In the genomic region with DNA sequence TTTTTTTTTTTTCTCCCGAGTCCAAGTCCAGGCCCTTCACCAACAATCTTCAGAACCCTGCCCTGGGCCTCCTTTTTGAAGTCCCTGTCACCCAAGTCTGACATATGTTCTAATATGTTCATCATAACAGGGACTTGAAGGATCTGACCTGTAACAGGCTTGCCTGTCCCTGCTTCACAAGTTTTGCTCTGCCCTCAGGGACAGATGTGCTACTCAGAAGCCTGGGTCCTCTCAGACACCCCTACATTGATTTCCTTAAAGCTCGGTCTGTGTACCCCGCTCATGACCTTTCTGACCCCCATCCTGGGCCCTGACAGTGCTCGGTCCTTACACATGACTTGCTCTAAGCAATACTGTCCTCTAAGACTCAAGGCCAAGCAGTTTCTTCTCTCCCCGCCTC, we compare ENCODE assay signal across 29 mouse cellular contexts. TPM values are rescaled to one million over a fixed set of nuclear protein-coding genes. Genes with fewer than 3 reads are reported as not detected.
DNase-seq lines count a peak whose midpoint lies in the region; ATAC-seq and TF ChIP-seq lines count a peak whose summit lies in the region.
"Had no signal": no experiment of that assay in that cellular context is flagged by ENCODE, and none has a peak within 500 bp of the region (broad histone marks: within the 10 kb centered on the region; RNA-seq: fewer than 3 reads in every experiment).

No protein-coding gene starts in this region.

- no peak overlapping the region for H3K9ac ChIP-seq in heart, embryonic 14.5 days (ENCODE audit: low read length)
- H3K9ac ChIP-seq in heart, adult 2 months (ENCODE audit: low read depth, low read length) = no peak overlapping the region
- no peak overlapping the region for H3K9ac ChIP-seq in liver, embryonic 12.5 days
- no peak overlapping the region for H3K9ac ChIP-seq in liver, postnatal 0 days (replicated peaks)
- H3K9ac ChIP-seq: liver, embryonic 14.5 days; lung, embryonic 15.5 days; midbrain, embryonic 12.5 days; neural tube, embryonic 12.5 days had no signal

- no peak for TF ChIP-seq EP300 in heart, adult 2 months (IDR thresholded peaks at IDR 0.05; ENCODE audit: insufficient read depth, low read depth, low read length)
- TF ChIP-seq EP300 in liver, postnatal 0 days (IDR thresholded peaks at IDR 0.05; ENCODE audit: low read depth) = no peak

- peak overlapping the region; percentile 77 for H3K27ac ChIP-seq in gastrocnemius, adult 2 months
- no peak overlapping the region for H3K27ac ChIP-seq in heart, embryonic 14.5 days (replicated peaks in 1 of 2; ENCODE audit: control insufficient read depth in 1 of 2, insufficient read depth in 1 of 2, low read depth in 2 of 2, low read length in 2 of 2)
- no peak overlapping the region for H3K27ac ChIP-seq in heart, adult 2 months
- H3K27ac ChIP-seq in liver, embryonic 12.5 days = no peak overlapping the region
- no peak overlapping the region for H3K27ac ChIP-seq in liver, postnatal 0 days (ENCODE audit: low read depth)
- H3K27ac ChIP-seq: heart, embryonic 15.5 days; hindbrain, embryonic 13.5 days; limb, embryonic 12.5 days; liver, embryonic 14.5 days; lung, embryonic 15.5 days; midbrain, embryonic 12.5 days; neural tube, embryonic 12.5 days had no signal

- ATAC-seq in heart, embryonic 14.5 days (ENCODE audit: insufficient number of reproducible peaks, insufficient read depth, low FRiP score, low read depth) = no peak
- no peak for ATAC-seq in liver, embryonic 12.5 days
- no peak for ATAC-seq in liver, postnatal 0 days
- ATAC-seq: forebrain, embryonic 14.5 days had no signal

- peaks cover 30% of the 10 kb centered on the region for H3K36me3 ChIP-seq in heart, embryonic 14.5 days (ENCODE audit: control insufficient read depth, insufficient read depth, low read length)
- H3K36me3 ChIP-seq in heart, adult 2 months (ENCODE audit: control insufficient read depth, insufficient read depth, low read length) = peaks cover 2% of the 10 kb centered on the region; the same call in 1 of the 2 replicates
- H3K36me3 ChIP-seq in liver, embryonic 12.5 days = peaks cover 36% of the 10 kb centered on the region
- H3K36me3 ChIP-seq in liver, postnatal 0 days (replicated peaks; ENCODE audit: insufficient read depth, low read length) = peaks cover 30% of the 10 kb centered on the region

- H3K9me3 ChIP-seq in heart, embryonic 14.5 days (ENCODE audit: control insufficient read depth, low read length) = no peaks in the 10 kb centered on the region
- H3K9me3 ChIP-seq in liver, embryonic 12.5 days (replicated peaks) = no peaks in the 10 kb centered on the region
- H3K9me3 ChIP-seq in liver, postnatal 0 days (ENCODE audit: low read length) = no peaks in the 10 kb centered on the region
- H3K9me3 ChIP-seq: heart, embryonic 15.5 days; hindbrain, embryonic 13.5 days; limb, embryonic 12.5 days; lung, embryonic 15.5 days; megakaryocyte, embryonic 14.5 days; midbrain, embryonic 12.5 days; neural tube, embryonic 12.5 days had no signal

- 83% methylated on average over 5 of the region's 5 CpGs for WGBS in heart, embryonic 14.5 days
- whole genome bisulfite sequencing in heart, adult 2 months = 93% methylated on average over 5 of the region's 5 CpGs
- 70% methylated on average over 5 of the region's 5 CpGs for WGBS in liver, embryonic 12.5 days (ENCODE audit: insufficient replicate concordance)
- 75% methylated on average over 5 of the region's 5 CpGs for WGBS in liver, postnatal 0 days (ENCODE audit: insufficient replicate concordance)

- TF ChIP-seq POLR2A in heart, adult 2 months (IDR thresholded peaks at IDR 0.05; ENCODE audit: insufficient read depth, low read depth, low read length) = no peak

- TF ChIP-seq CTCF in gastrocnemius, adult 2 months (IDR thresholded peaks at IDR 0.05) = no peak
- no peak for TF ChIP-seq CTCF in heart, adult 2 months (IDR thresholded peaks at IDR 0.05)
- TF ChIP-seq CTCF in liver, postnatal 0 days (IDR thresholded peaks at IDR 0.05; ENCODE audit: low read depth) = no peak

- H3K4me3 ChIP-seq in gastrocnemius, adult 2 months = 0 out of 2 replicates have a peak overlapping the region, but pooled peaks have one; percentile 23
- no peak overlapping the region for H3K4me3 ChIP-seq in heart, embryonic 14.5 days (ENCODE audit: control insufficient read depth in 1 of 2, insufficient read depth in 1 of 2, low read depth in 1 of 2, low read length in 2 of 2)
- H3K4me3 ChIP-seq in heart, adult 2 months = no peak overlapping the region
- no peak overlapping the region for H3K4me3 ChIP-seq in liver, embryonic 12.5 days
- no peak overlapping the region for H3K4me3 ChIP-seq in liver, postnatal 0 days (ENCODE audit: low read depth, low read length)
- H3K4me3 ChIP-seq: neural tube, embryonic 12.5 days had no signal

- no peak for DNase-seq in gastrocnemius, adult 2 months
- no peak for DNase-seq in gastrocnemius, postnatal 4 days (ENCODE audit: low spot score in 2 of 2)
- no peak for DNase-seq in heart, adult 2 months
- peak; percentile 1 for DNase-seq in liver
- DNase-seq in liver, postnatal 0 days = no peak
- no peak for DNase-seq in gastrocnemius, postnatal 36 days
- DNase-seq: adrenal gland, adult 2 months; B cell, adult 2 months; gastrocnemius, postnatal 25 days; heart, postnatal 4 days; layer of hippocampus, postnatal 36 days; lung, postnatal 4 days; right cerebral cortex, adult 18-20 months; spleen, adult 18-20 months; thymus, postnatal 14 days had no signal

- 0 out of 2 replicates have a peak overlapping the region, but pooled peaks have one; percentile 97 for H3K4me2 ChIP-seq in heart, embryonic 14.5 days (ENCODE audit: low read length)
- no peak overlapping the region for H3K4me2 ChIP-seq in liver, embryonic 12.5 days
- H3K4me2 ChIP-seq in liver, postnatal 0 days (ENCODE audit: low read depth, low read length) = 0 out of 2 replicates have a peak overlapping the region, but pooled peaks have one; percentile 65

- H3K27me3 ChIP-seq in heart, embryonic 14.5 days (ENCODE audit: control insufficient read depth, insufficient read depth, low read length) = peaks cover 8% of the 10 kb centered on the region; the same call in 1 of the 2 replicates
- no peaks in the 10 kb centered on the region for H3K27me3 ChIP-seq in heart, adult 2 months (ENCODE audit: control insufficient read depth, insufficient read depth, low read length)
- H3K27me3 ChIP-seq in liver, embryonic 12.5 days (replicated peaks) = peaks cover 64% of the 10 kb centered on the region
- peaks cover 36% of the 10 kb centered on the region for H3K27me3 ChIP-seq in liver, postnatal 0 days (ENCODE audit: insufficient read depth, low read length)

- intact Hi-C loops in gastrocnemius, adult 2 months (cut with DNase I) = no loop called here
- intact Hi-C loops in heart, adult 2 months (cut with DNase I) = loop anchor here (2.0 kb wide), 2 partner anchors 18 to 38 kb away; no protein-coding TSS in a partner anchor
- intact Hi-C loops in gastrocnemius, postnatal 36 days (cut with DNase I) = no loop called here

- H3K79me2 ChIP-seq in heart, adult 2 months (replicated peaks; ENCODE audit: control insufficient read depth, insufficient read depth, low read length) = no peaks in the 10 kb centered on the region

- peaks cover 22 to 27% of the 10 kb centered on the region in 2 experiments for H3K4me1 ChIP-seq in heart, embryonic 14.5 days (ENCODE audit: control insufficient read depth in 2 of 2, insufficient read depth in 2 of 2, low read length in 2 of 2)
- peaks cover 11% of the 10 kb centered on the region for H3K4me1 ChIP-seq in heart, adult 2 months (ENCODE audit: control insufficient read depth, insufficient read depth, low read length)
- peaks cover 80% of the 10 kb centered on the region for H3K4me1 ChIP-seq in liver, embryonic 12.5 days
- peaks cover 7% of the 10 kb centered on the region for H3K4me1 ChIP-seq in liver, postnatal 0 days (ENCODE audit: insufficient read depth)

RNA-seq across cellular contexts. Expression of a gene that starts 0.5 kb away (rescaled TPM):
- total RNA-seq in gastrocnemius, adult 2 months (2021) = 1 to 10 TPM; 3.0 to 4.1 TPM
- 1 to 10 TPM in 1 of 2 experiments, not detected in 1; 1.1 TPM for total RNA-seq in gastrocnemius, postnatal 4 days (2021)
- polyA plus RNA-seq in heart, embryonic 14.5 days (2014; fragmentation: Nextera tagmentation; extraction: Ambion mirVana) = 4.2 and 7.5 TPM in 2 replicates
- 1 to 10 TPM; 2.2 to 3.6 TPM for total RNA-seq in heart, adult 2 months (2021)
- polyA plus RNA-seq in heart, adult 2 months (2012; rRNA removed) = 4.9 and 6.4 TPM in 2 replicates
- polyA plus RNA-seq in liver, embryonic 12.5 days (2016; fragmentation: Nextera tagmentation; extraction: Ambion mirVana) = 1.5 and 2.5 TPM in 2 replicates
- polyA plus RNA-seq in liver, postnatal 0 days (2015; fragmentation: Nextera tagmentation; extraction: Ambion mirVana) = 2.1 and 2.2 TPM in 2 replicates
- 1 to 10 TPM; 2.8 to 6.8 TPM for total RNA-seq in gastrocnemius, postnatal 36 days (2021)
- total RNA-seq: common myeloid progenitor, adult 5-6 weeks had no signal

RNA-seq across cellular contexts. Expression of a gene that starts 9.4 kb away (rescaled TPM):
- total RNA-seq in gastrocnemius, adult 2 months (2021) = 1 to 10 TPM; 1.5 to 1.8 TPM
- total RNA-seq in gastrocnemius, postnatal 4 days (2021) = 1 to 10 TPM in 1 of 2 experiments, not detected in 1; 1.3 TPM
- polyA plus RNA-seq in heart, embryonic 14.5 days (2014; fragmentation: Nextera tagmentation; extraction: Ambion mirVana) = not detected in 2 replicates
- total RNA-seq in heart, adult 2 months (2021) = 1 to 10 TPM; 3.5 to 4.9 TPM
- 0.23 TPM in 1 of 2 replicates, not detected in the other for polyA plus RNA-seq in heart, adult 2 months (2012; rRNA removed)
- polyA plus RNA-seq in liver, embryonic 12.5 days (2016; fragmentation: Nextera tagmentation; extraction: Ambion mirVana) = 1.4 TPM in 1 of 2 replicates, not detected in the other
- not detected in 2 replicates for polyA plus RNA-seq in liver, postnatal 0 days (2015; fragmentation: Nextera tagmentation; extraction: Ambion mirVana)
- total RNA-seq in gastrocnemius, postnatal 36 days (2021) = 1 to 10 TPM; 3.9 to 9.2 TPM
- total RNA-seq: layer of hippocampus, postnatal 36 days; midbrain, postnatal 0 days had no signal
- polyA plus RNA-seq: adrenal gland, adult 2 months; forebrain, embryonic 14.5 days; midbrain, embryonic 12.5 days; midbrain, postnatal 0 days; stomach, embryonic 16.5 days had no signal

RNA-seq across cellular contexts. Expression of a gene that starts 14.8 kb away (rescaled TPM):
- total RNA-seq in gastrocnemius, adult 2 months (2021) = 100 to 1,000 TPM; 411 to 467 TPM
- 100 to 1,000 TPM; 265 to 273 TPM for total RNA-seq in gastrocnemius, postnatal 4 days (2021)
- 516 and 537 TPM in 2 replicates for polyA plus RNA-seq in heart, embryonic 14.5 days (2014; fragmentation: Nextera tagmentation; extraction: Ambion mirVana)
- total RNA-seq in heart, adult 2 months (2021) = 100 to 1,000 TPM; 883 to 991 TPM
- polyA plus RNA-seq in heart, adult 2 months (2012; rRNA removed) = 1,120 and 1,462 TPM in 2 replicates
- 289 and 295 TPM in 2 replicates for polyA plus RNA-seq in liver, embryonic 12.5 days (2016; fragmentation: Nextera tagmentation; extraction: Ambion mirVana)
- 311 and 324 TPM in 2 replicates for polyA plus RNA-seq in liver, postnatal 0 days (2015; fragmentation: Nextera tagmentation; extraction: Ambion mirVana)
- total RNA-seq in gastrocnemius, postnatal 36 days (2021) = 100 to 1,000 TPM; 330 to 388 TPM
